Mouse (Mus musculus): ENCODE measurements around the gene Gm20388.

- no peak for TF ChIP-seq CTCF (IDR thresholded peaks at IDR 0.05; ENCODE audit: low read depth)
- TF ChIP-seq EP300 (optimal IDR thresholded peaks at IDR 0.05), result no peak
Measured at GRCm38 (mm10) chr8:120902346-120902745, 991.7 kb downstream of the Gm20388 start.
